Mouse (Mus musculus) spleen, adult 2 months (tissue): ENCODE results near the gene Gucy2g. TPM values are rescaled to one million over a fixed set of nuclear protein-coding genes. Genes with fewer than 3 reads are reported as not detected.
"Not testable (repeated sequence)": the region's sequence is repeated elsewhere in the genome, so short reads cannot be mapped to it uniquely, and the experiment has no call there.

ENCODE experiments used
- DNase-seq, 2 experiments: peaks; one replicate each; pipeline versions ENCODE4 v3.0.0 to v3.0.0-alpha.2; 2012 to 2021; ENCODE audit warnings: low spot score in 2 of 2, low read depth in 1 of 2
- H3K27ac ChIP-seq: fragments of 200-500 bp; 2 replicates; pipeline ENCODE4 v1.5.1; 2012; ENCODE audit warnings: low read length, inconsistent platforms; ENCODE audit not compliant: insufficient read depth
- H3K27me3 ChIP-seq: fragments of 200-500 bp; 2 replicates; pipeline ENCODE4 v1.6.1; 2012; ENCODE audit warnings: mild to moderate bottlenecking, moderate library complexity, low read length, inconsistent platforms; ENCODE audit not compliant: control insufficient read depth, insufficient read depth
- H3K36me3 ChIP-seq: fragments of 200-500 bp; 2 replicates; pipeline ENCODE4 v1.6.1; 2012; ENCODE audit warnings: mild to moderate bottlenecking, low read length, inconsistent platforms; ENCODE audit not compliant: control insufficient read depth, insufficient read depth
- H3K4me1 ChIP-seq: fragments of 200-500 bp; 2 replicates; pipeline ENCODE4 v1.6.1; 2011; ENCODE audit warnings: inconsistent platforms; ENCODE audit not compliant: control insufficient read depth, insufficient read depth, insufficient read length
- H3K4me3 ChIP-seq: fragments of 200-500 bp; 2 replicates; pipeline ENCODE4 v1.5.1; 2011; ENCODE audit warnings: mild to moderate bottlenecking, inconsistent platforms; ENCODE audit not compliant: insufficient read depth, insufficient read length; ENCODE audit errors: extremely low read depth
- CTCF ChIP-seq: fragments of 200-500 bp; IDR thresholded peaks from 2 replicates; pipeline ENCODE4 v1.5.1; 2011; ENCODE audit warnings: mild to moderate bottlenecking, inconsistent platforms; ENCODE audit not compliant: insufficient read depth, insufficient read length, insufficient replicate concordance; ENCODE audit errors: extremely low read depth
- POLR2A ChIP-seq: fragments of 200-500 bp; IDR thresholded peaks from 2 replicates; pipeline ENCODE4 v1.6.1; 2011; ENCODE audit warnings: low read depth, low read length, inconsistent platforms
- WGBS: fragments of 180-500 bp; shearing (Covaris S2); methylation state at CpG from one replicate; pipeline ENCODE4 v1.1.7; 2018; 5-methylcytosine and 5-hydroxymethylcytosine counted together
- polyA plus RNA-seq: library from polyadenylated mRNA; depleted of rRNA; stranded (reverse); fragments of >200 nt; gene quantifications from 2 replicates; pipeline ENCODE4 v1.2.3, GENCODE M21; 2012; rRNA removed

The Gucy2g gene
- polyA plus RNA-seq, 1 experiment, result 0.15 TPM

GRCm38 (mm10) chr19:55157029-55157428 is 84.0 kb downstream of the Gucy2g start:
- no peaks in the 10 kb centered on the region for H3K36me3 ChIP-seq
- no peaks in the 10 kb centered on the region for H3K27me3 ChIP-seq
- no peak for DNase-seq
- no peak overlapping the region for H3K27ac ChIP-seq
- no peak for TF ChIP-seq CTCF
- TF ChIP-seq POLR2A, result no peak
- H3K4me3 ChIP-seq, result no peak overlapping the region
- no peaks in the 10 kb centered on the region for H3K4me1 ChIP-seq
- 83% methylated on average over 7 of the region's 7 CpGs for WGBS

- Histone ChIP-seq H3K27me3 (no peaks in the 10 kb centered on the region), H3K27ac (no peak overlapping the region), H3K4me3 (no peak overlapping the region), H3K36me3 (no peaks in the 10 kb centered on the region), H3K4me1 (no peaks in the 10 kb centered on the region)
- 90% methylated on average over 6 of the region's 6 CpGs for WGBS
- no peak for DNase-seq
- TF ChIP-seq CTCF, result no peak
- TF ChIP-seq POLR2A, result no peak
Observed at GRCm38 (mm10) chr19:55152983-55153382, 88.1 kb downstream of the Gucy2g start.

- H3K4me3 ChIP-seq, H3K27ac ChIP-seq, H3K4me1 ChIP-seq, H3K36me3 ChIP-seq, DNase-seq, H3K27me3 ChIP-seq: not testable (repeated sequence)
- 82% methylated on average over 6 of the region's 6 CpGs for WGBS
Observed at GRCm38 (mm10) chr19:55152274-55152673, 88.8 kb downstream of the Gucy2g start.

- 86% methylated on average over 6 of the region's 6 CpGs for WGBS
- DNase-seq, result no peak
- Histone ChIP-seq H3K36me3 (no peaks in the 10 kb centered on the region), H3K27ac (no peak overlapping the region), H3K27me3 (no peaks in the 10 kb centered on the region), H3K4me1 (peaks cover 8% of the 10 kb centered on the region; the same call in 1 of the 2 replicates), H3K4me3 (no peak overlapping the region)
- TF ChIP-seq POLR2A (no peak), CTCF (no peak)
Observed at GRCm38 (mm10) chr19:55149646-55150045, 91.4 kb downstream of the Gucy2g start.

GRCm38 (mm10) chr19:55148109-55148508 is 92.9 kb downstream of the Gucy2g start:
- TF ChIP-seq CTCF (no peak), POLR2A (no peak)
- no peak for DNase-seq
- no peaks in the 10 kb centered on the region for H3K36me3 ChIP-seq
- no peak overlapping the region for H3K27ac ChIP-seq
- H3K4me3 ChIP-seq, result no peak overlapping the region
- 55% methylated on average over 6 of the region's 6 CpGs for WGBS
- peaks cover 8% of the 10 kb centered on the region; the same call in 1 of the 2 replicates for H3K4me1 ChIP-seq
- H3K27me3 ChIP-seq, result no peaks in the 10 kb centered on the region

Other genes with a start within 250 kb of the Gucy2g start
- 6.2 and 8.3 TPM in 2 replicates for gene Gpam, start 114.0 kb downstream of the Gucy2g start, polyA plus RNA-seq
- gene Tectb, start 60.5 kb downstream of the Gucy2g start, polyA plus RNA-seq, result 0.04 TPM in 1 of 2 replicates, not detected in the other
- gene Acsl5, start 10.7 kb upstream of the Gucy2g start, polyA plus RNA-seq, result 9.3 and 10.5 TPM in 2 replicates
- 5.8 and 6.3 TPM in 2 replicates for gene Zdhhc6, start 74.8 kb upstream of the Gucy2g start, polyA plus RNA-seq
- gene Vti1a, start 75.1 kb upstream of the Gucy2g start, polyA plus RNA-seq, result 7.0 and 8.0 TPM in 2 replicates